Mouse (Mus musculus): ENCODE results near the gene Anks6.
A peak's percentile ranks its signal among the peaks of the same experiment; 100 is the strongest.
"Not testable (repeated sequence)": the region's sequence is repeated elsewhere in the genome, so short reads cannot be mapped to it uniquely, and the experiment has no call there.

Anks6 gene

GRCm38 (mm10) chr4:47056791-47057509, at the start of gene Anks6:
TSS of gene Anks6 (minus strand) at chr4:47057427.
- DNase-seq (ENCODE audit: low spot score): peak; percentile 51

- no peak for DNase-seq (ENCODE audit: low spot score)
Measured at GRCm38 (mm10) chr4:47103561-47103960, 46.3 kb upstream of the Anks6 start.

GRCm38 (mm10) chr4:47093647-47094046, 36.4 kb upstream of the Anks6 start:
- DNase-seq (ENCODE audit: low spot score): no peak

GRCm38 (mm10) chr4:47093161-47093560, 35.9 kb upstream of the Anks6 start:
- no peak for DNase-seq (ENCODE audit: low spot score)

- no peak for DNase-seq (ENCODE audit: low spot score)
Measured at GRCm38 (mm10) chr4:47092387-47093021, 35.3 kb upstream of the Anks6 start.

GRCm38 (mm10) chr4:47091493-47092386, 34.5 kb upstream of the Anks6 start, which contains the start of gene Galnt12:
TSS of gene Galnt12 (plus strand) at chr4:47091909.
- DNase-seq (ENCODE audit: low spot score): no peak

- no peak for DNase-seq (ENCODE audit: low spot score)
Measured at GRCm38 (mm10) chr4:47088671-47089070, 31.4 kb upstream of the Anks6 start.

- no peak for DNase-seq (ENCODE audit: low spot score)
Measured at GRCm38 (mm10) chr4:47083824-47084223, 26.6 kb upstream of the Anks6 start.

GRCm38 (mm10) chr4:47080647-47081010, 23.4 kb upstream of the Anks6 start:
- DNase-seq (ENCODE audit: low spot score): no peak

GRCm38 (mm10) chr4:47079997-47080646, 22.9 kb upstream of the Anks6 start:
- no peak for DNase-seq (ENCODE audit: low spot score)

GRCm38 (mm10) chr4:47075054-47075453, 17.8 kb upstream of the Anks6 start:
- DNase-seq (ENCODE audit: low spot score): peak; percentile 29

GRCm38 (mm10) chr4:47060900-47061299, 3.7 kb upstream of the Anks6 start:
- no peak for DNase-seq (ENCODE audit: low spot score)

- DNase-seq (ENCODE audit: low spot score): no peak
Measured at GRCm38 (mm10) chr4:47057510-47058325, 491 bp upstream of the Anks6 start.

GRCm38 (mm10) chr4:47055570-47056080, 1.6 kb downstream of the Anks6 start:
- DNase-seq (ENCODE audit: low spot score): no peak

- not testable (repeated sequence) for DNase-seq (ENCODE audit: low spot score)
Measured at GRCm38 (mm10) chr4:47055170-47055569, 2.1 kb downstream of the Anks6 start.

- DNase-seq (ENCODE audit: low spot score): no peak
Measured at GRCm38 (mm10) chr4:47051905-47052304, 5.3 kb downstream of the Anks6 start.

GRCm38 (mm10) chr4:47050642-47051381, 6.4 kb downstream of the Anks6 start:
- DNase-seq (ENCODE audit: low spot score): no peak

- DNase-seq (ENCODE audit: low spot score): peak; percentile 84
Measured at GRCm38 (mm10) chr4:47050167-47050566, 7.1 kb downstream of the Anks6 start.

GRCm38 (mm10) chr4:47049216-47049615, 8.0 kb downstream of the Anks6 start:
- DNase-seq (ENCODE audit: low spot score): no peak

- no peak for DNase-seq (ENCODE audit: low spot score)
Measured at GRCm38 (mm10) chr4:47047765-47048164, 9.5 kb downstream of the Anks6 start.
